Mouse (Mus musculus) erythroblast, embryonic 14.5 days (primary cell): ENCODE results near the gene Serpinb6d. TPM values are rescaled to one million over a fixed set of nuclear protein-coding genes. Genes with fewer than 3 reads are reported as not detected.

ENCODE experiments used
- H3K27me3 ChIP-seq: 2 replicates; pipeline ENCODE4 v1.6.1; 2012; ENCODE audit warnings: inconsistent platforms; ENCODE audit not compliant: control insufficient read depth
- H3K36me3 ChIP-seq: 2 replicates; pipeline ENCODE4 v1.6.1; 2012; ENCODE audit warnings: mild to moderate bottlenecking, inconsistent platforms; ENCODE audit not compliant: control insufficient read depth
- H3K4me1 ChIP-seq: 2 replicates; pipeline ENCODE4 v1.6.1; 2012; ENCODE audit warnings: inconsistent platforms; ENCODE audit not compliant: control insufficient read depth
- H3K4me3 ChIP-seq: replicated peaks from 2 replicates; pipeline ENCODE3; 2012; ENCODE audit warnings: moderate library complexity, mild to moderate bottlenecking, inconsistent platforms
- H3K9me3 ChIP-seq: 2 replicates; pipeline ENCODE4 v1.6.1; 2012; ENCODE audit warnings: low read length, inconsistent platforms, mixed read lengths; ENCODE audit not compliant: control insufficient read depth
- GATA1 ChIP-seq: IDR thresholded peaks from 2 replicates; pipeline ENCODE4 v1.6.1; 2012; ENCODE audit warnings: low read length, inconsistent platforms, mixed read lengths
- TAL1 ChIP-seq: IDR thresholded peaks from 3 replicates; pipeline ENCODE4 v1.6.1; 2012; ENCODE audit warnings: low read length, inconsistent platforms, mixed read lengths
- polyA plus RNA-seq: library from polyadenylated mRNA; stranded (reverse); fragments of >175 nt; gene quantifications from 2 replicates; pipeline ENCODE4 v1.2.3, GENCODE M21; 2012

The Serpinb6d gene
- polyA plus RNA-seq: not detected in 2 replicates

DNA sequence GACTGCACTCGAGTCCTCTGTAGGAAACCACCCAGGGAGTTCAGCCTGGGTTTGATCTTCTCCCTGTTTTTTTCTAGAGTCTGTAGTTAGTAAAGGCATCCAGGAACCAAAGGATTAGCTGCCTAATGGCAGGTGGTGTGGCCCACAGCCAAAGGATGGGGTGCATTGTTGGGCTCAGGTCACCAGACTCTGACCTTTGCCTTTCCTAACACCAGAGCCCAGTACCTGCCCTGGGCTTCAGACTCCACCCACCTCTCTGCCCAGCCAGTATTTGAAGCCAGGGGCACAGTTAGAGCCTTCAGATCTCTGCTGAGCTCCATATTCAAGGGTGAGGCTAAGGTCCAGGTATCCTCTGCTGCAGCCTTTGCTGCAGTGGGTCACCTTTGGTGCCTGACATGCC lies at the start of gene Serpinb6d:
Serpinb6d (plus strand) TSS at position 301 of the 400 bp plus-strand sequence.
- no peaks in the 10 kb centered on the region for H3K27me3 ChIP-seq
- peaks cover 6% of the 10 kb centered on the region; the same call in 1 of the 2 replicates for H3K9me3 ChIP-seq
- no peak for TF ChIP-seq TAL1
- no peak for TF ChIP-seq GATA1
- H3K4me1 ChIP-seq: no peaks in the 10 kb centered on the region
- no peaks in the 10 kb centered on the region for H3K36me3 ChIP-seq
- H3K4me3 ChIP-seq: no peak within 1 kb of the TSS

GRCm38 (mm10) chr13:33622921-33623320 lies 38.3 kb upstream of the Serpinb6d start:
- H3K27me3 ChIP-seq: no peaks in the 10 kb centered on the region
- H3K9me3 ChIP-seq: peaks cover 5% of the 10 kb centered on the region; the same call in 1 of the 2 replicates
- no peak overlapping the region for H3K4me3 ChIP-seq
- TF ChIP-seq TAL1 (no peak), GATA1 (no peak)
- H3K4me1 ChIP-seq: no peaks in the 10 kb centered on the region
- H3K36me3 ChIP-seq: no peaks in the 10 kb centered on the region

GRCm38 (mm10) chr13:33642540-33642939 lies 18.7 kb upstream of the Serpinb6d start:
- Histone ChIP-seq H3K4me1 (no peaks in the 10 kb centered on the region), H3K4me3 (no peak overlapping the region), H3K9me3 (no peaks in the 10 kb centered on the region), H3K27me3 (no peaks in the 10 kb centered on the region), H3K36me3 (no peaks in the 10 kb centered on the region)
- no peak for TF ChIP-seq TAL1
- TF ChIP-seq GATA1: no peak

GRCm38 (mm10) chr13:33662550-33662949 lies 1.3 kb downstream of the Serpinb6d start:
- Histone ChIP-seq H3K36me3 (no peaks in the 10 kb centered on the region), H3K4me1 (no peaks in the 10 kb centered on the region), H3K27me3 (no peaks in the 10 kb centered on the region), H3K4me3 (no peak overlapping the region), H3K9me3 (peaks cover 6% of the 10 kb centered on the region; the same call in 1 of the 2 replicates)
- TF ChIP-seq GATA1 (no peak), TAL1 (no peak)

DNA sequence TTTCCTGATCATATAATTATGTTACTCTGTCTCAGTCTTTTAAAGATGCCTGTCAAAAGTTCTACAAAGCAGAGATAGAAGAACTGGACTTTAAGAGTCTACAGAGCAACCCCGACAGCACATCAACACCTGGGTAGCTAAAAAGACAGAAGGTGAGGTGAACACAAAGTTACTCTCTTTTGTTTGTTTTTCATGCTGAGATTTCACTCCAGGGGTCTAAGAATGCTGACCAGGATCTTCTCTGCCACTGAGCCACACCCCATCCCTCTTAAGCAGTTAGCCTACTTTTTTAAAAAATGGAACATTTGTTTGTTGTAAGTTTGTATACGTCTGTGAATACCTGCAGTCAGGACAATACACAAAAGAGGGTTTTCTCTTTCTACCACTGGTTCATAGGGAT lies 59.1 kb downstream of the Serpinb6d start:
- Histone ChIP-seq H3K36me3 (no peaks in the 10 kb centered on the region), H3K4me3 (no peak overlapping the region), H3K4me1 (no peaks in the 10 kb centered on the region), H3K27me3 (no peaks in the 10 kb centered on the region), H3K9me3 (no peaks in the 10 kb centered on the region)
- no peak for TF ChIP-seq TAL1
- TF ChIP-seq GATA1: no peak

Other genes with a start within 250 kb of the Serpinb6d start
- gene Serpinb9g, start 176.6 kb upstream of the Serpinb6d start, polyA plus RNA-seq: not detected in 2 replicates
- gene Serpinb6e, start 182.0 kb downstream of the Serpinb6d start, polyA plus RNA-seq: not detected in 2 replicates
- gene Serpinb6c, start 244.3 kb downstream of the Serpinb6d start, polyA plus RNA-seq: not detected in 2 replicates